Mouse (Mus musculus) G1E (cell line): ENCODE results near the gene Apoc2.

Source experiments
- CTCF ChIP-seq: IDR thresholded peaks from 2 replicates; pipeline ENCODE4 v1.5.1; 2012; ENCODE audit warnings: low read depth, low read length, inconsistent platforms, mixed read lengths
- GATA1 ChIP-seq: IDR thresholded peaks from 2 replicates; pipeline ENCODE4 v1.6.1; 2012; ENCODE audit warnings: borderline replicate concordance, low read length, inconsistent platforms, mixed read lengths
- POLR2AphosphoS5 ChIP-seq: IDR thresholded peaks from 2 replicates; pipeline ENCODE4 v1.6.1; 2012; ENCODE audit warnings: low read depth, low read length, inconsistent platforms; ENCODE audit not compliant: insufficient replicate concordance
- TAL1 ChIP-seq: conservative IDR thresholded peaks from 2 replicates; pipeline ENCODE4 v1.6.1; 2012; ENCODE audit warnings: low read depth, low read length, inconsistent platforms, mixed read lengths

DNA sequence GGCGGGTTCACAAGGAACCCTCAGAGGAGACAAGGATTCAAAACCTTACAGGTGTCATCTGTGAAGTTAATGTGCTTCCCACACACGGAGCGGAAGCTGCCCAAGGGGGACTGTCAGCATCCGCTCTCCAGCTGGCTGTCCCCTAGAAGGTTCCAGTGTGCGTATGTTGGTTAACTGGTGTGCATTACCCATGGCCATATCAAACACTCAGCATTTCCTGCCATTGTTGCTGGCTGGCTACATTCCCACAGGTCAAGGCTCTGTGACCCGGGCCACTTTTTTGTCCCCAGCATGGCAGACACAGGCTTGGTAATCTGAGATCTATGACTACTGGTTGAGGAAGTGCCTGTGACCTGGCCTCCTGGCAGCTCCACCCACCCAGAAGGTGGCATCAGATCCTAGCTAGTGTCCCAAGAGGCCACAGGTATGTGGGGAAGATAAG is 45.0 kb upstream of the Apoc2 start:
- TF ChIP-seq GATA1 = no peak
- TF ChIP-seq CTCF = no peak
- TF ChIP-seq TAL1 = no peak
- TF ChIP-seq POLR2AphosphoS5 = no peak
